Comparison of ENCODE assay signal across 8 mouse cellular contexts in genomic region chr4:120667045-120667501, GRCm38 (mm10). TPM values are rescaled to one million over a fixed set of nuclear protein-coding genes. Genes with fewer than 3 reads are reported as not detected.
DNase-seq lines count a peak whose midpoint lies in the region; ATAC-seq and TF ChIP-seq lines count a peak whose summit lies in the region.

No protein-coding gene starts in this region.

- DNase-seq in layer of hippocampus, adult 2 months (ENCODE audit: low spot score in 2 of 2), result no peak
- DNase-seq in layer of hippocampus, adult 8-10 months (ENCODE audit: low spot score in 2 of 2), result no peak
- peak; percentile 81 for DNase-seq in embryo, embryonic 11 days
- DNase-seq in liver, embryonic 11.5 days (ENCODE audit: low spot score), result peak; percentile 63
- DNase-seq in midbrain, postnatal 0 days (ENCODE audit: low spot score), result peak; percentile 42
- peak; percentile 41 to 46 for DNase-seq in spleen, postnatal 14 days (ENCODE audit: low spot score in 2 of 2)

- peak overlapping the region; percentile 69 for H3K9ac ChIP-seq in intestine, embryonic 16.5 days (ENCODE audit: low read depth, low read length)
- H3K9ac ChIP-seq in liver, embryonic 11.5 days (ENCODE audit: low read depth, low read length), result peak overlapping the region; percentile 96
- H3K9ac ChIP-seq in midbrain, postnatal 0 days (replicated peaks; ENCODE audit: low read length, poor library complexity, severe bottlenecking), result peak overlapping the region; percentile 66

- H3K27me3 ChIP-seq in intestine, embryonic 16.5 days (replicated peaks; ENCODE audit: control insufficient read depth, insufficient read depth, low read length), result peaks cover 9% of the 10 kb centered on the region; the same call in 1 of the 2 replicates
- peaks cover 7% of the 10 kb centered on the region for H3K27me3 ChIP-seq in liver, embryonic 11.5 days (replicated peaks; ENCODE audit: control insufficient read depth, insufficient read depth, low read length)
- peaks cover 13% of the 10 kb centered on the region; the same call in 1 of the 2 replicates for H3K27me3 ChIP-seq in midbrain, postnatal 0 days (ENCODE audit: insufficient read depth, low read length)

- peak overlapping the region; percentile 47; the same call in 1 of the 2 replicates for H3K27ac ChIP-seq in layer of hippocampus, adult 2 months
- H3K27ac ChIP-seq in intestine, embryonic 16.5 days (ENCODE audit: low read length), result no peak overlapping the region
- H3K27ac ChIP-seq in liver, embryonic 11.5 days (ENCODE audit: low read depth, low read length), result peak overlapping the region; percentile 96
- peak overlapping the region; percentile 34; the same call in 1 of the 2 replicates for H3K27ac ChIP-seq in midbrain, postnatal 0 days (ENCODE audit: low read depth, low read length)

- H3K4me2 ChIP-seq in intestine, embryonic 16.5 days (ENCODE audit: low read depth, low read length), result peak overlapping the region; percentile 100
- peak overlapping the region; percentile 87 for H3K4me2 ChIP-seq in liver, embryonic 11.5 days
- peak overlapping the region; percentile 96 for H3K4me2 ChIP-seq in midbrain, postnatal 0 days (ENCODE audit: low read depth, low read length, poor library complexity, severe bottlenecking)

- H3K4me1 ChIP-seq in intestine, embryonic 16.5 days (ENCODE audit: control insufficient read depth, insufficient read depth, low read length), result peaks cover 14% of the 10 kb centered on the region; the same call in 1 of the 2 replicates
- peaks cover 30% of the 10 kb centered on the region for H3K4me1 ChIP-seq in liver, embryonic 11.5 days (replicated peaks; ENCODE audit: control insufficient read depth, insufficient read depth, low read length)
- H3K4me1 ChIP-seq in midbrain, postnatal 0 days (ENCODE audit: insufficient read depth, low read length), result no peaks in the 10 kb centered on the region; the same call in 1 of the 2 replicates

- TF ChIP-seq CTCF in layer of hippocampus, adult 2 months (conservative IDR thresholded peaks at IDR 0.05), result no peak
- no peak for TF ChIP-seq CTCF in midbrain, postnatal 0 days (IDR thresholded peaks at IDR 0.05)

- H3K9me3 ChIP-seq in intestine, embryonic 16.5 days (ENCODE audit: control insufficient read depth, low read length), result no peaks in the 10 kb centered on the region
- H3K9me3 ChIP-seq in liver, embryonic 11.5 days (ENCODE audit: control insufficient read depth, low read length), result no peaks in the 10 kb centered on the region
- H3K9me3 ChIP-seq in midbrain, postnatal 0 days (ENCODE audit: low read length), result no peaks in the 10 kb centered on the region

- under 1% methylated on average over 50 of the region's 50 CpGs for WGBS in intestine, embryonic 16.5 days
- under 1% methylated on average over 50 of the region's 50 CpGs for WGBS in liver, embryonic 11.5 days
- WGBS in midbrain, postnatal 0 days, result under 1% methylated on average over 32 of the region's 50 CpGs

- peak; percentile 14 for ATAC-seq in granulocyte monocyte progenitor cell, adult 5-6 weeks (replicated peaks; ENCODE audit: poor library complexity, severe bottlenecking)
- ATAC-seq in intestine, embryonic 16.5 days, result peak; percentile 72
- peak; percentile 10 for ATAC-seq in liver, embryonic 11.5 days (replicated peaks; ENCODE audit: low FRiP score)
- peak; percentile 48 for ATAC-seq in midbrain, postnatal 0 days (ENCODE audit: low FRiP score)

- H3K36me3 ChIP-seq in intestine, embryonic 16.5 days (ENCODE audit: control insufficient read depth, insufficient read depth, low read length), result no peaks in the 10 kb centered on the region
- H3K36me3 ChIP-seq in liver, embryonic 11.5 days (ENCODE audit: control insufficient read depth, insufficient read depth, low read length), result no peaks in the 10 kb centered on the region
- no peaks in the 10 kb centered on the region for H3K36me3 ChIP-seq in midbrain, postnatal 0 days (ENCODE audit: insufficient read depth, low read length)

- H3K4me3 ChIP-seq in layer of hippocampus, adult 2 months, result peak overlapping the region; percentile 72
- peak overlapping the region; percentile 69 for H3K4me3 ChIP-seq in intestine, embryonic 16.5 days (ENCODE audit: low read length)
- peak overlapping the region; percentile 98 for H3K4me3 ChIP-seq in liver, embryonic 11.5 days (ENCODE audit: low read depth, low read length)
- peak overlapping the region; percentile 48 for H3K4me3 ChIP-seq in midbrain, postnatal 0 days (ENCODE audit: low read depth, low read length)

RNA-seq across cellular contexts. Expression of gene Cited4, which starts 0.7 kb away (rescaled TPM):
- total RNA-seq in layer of hippocampus, adult 2 months (2021), result 1 to 10 TPM; 2.0 TPM
- total RNA-seq in layer of hippocampus, adult 8-10 months (2022), result 1 to 10 TPM; 1.5 to 3.7 (median 3.1) TPM
- total RNA-seq in granulocyte monocyte progenitor cell, adult 5-6 weeks (2014; fragmentation: Nextera tagmentation), result 4.4 TPM in 2 replicates
- total RNA-seq in granulocyte monocyte progenitor cell, adult 5-6 weeks (2017), result 2.1 and 2.4 TPM in 2 replicates
- 1.5 and 2.4 TPM in 2 replicates for polyA plus RNA-seq in intestine, embryonic 16.5 days (2015; fragmentation: Nextera tagmentation; extraction: Ambion mirVana)
- polyA plus RNA-seq in liver, embryonic 11.5 days (2014; fragmentation: Nextera tagmentation; extraction: Ambion mirVana), result 232 and 242 TPM in 2 replicates
- 5.2 and 9.7 TPM in 2 replicates for total RNA-seq in midbrain, postnatal 0 days (2014; rRNA removed)
- polyA plus RNA-seq in midbrain, postnatal 0 days (2015; fragmentation: Nextera tagmentation; extraction: Ambion mirVana), result 6.6 and 7.5 TPM in 2 replicates

Comparison
In these comparisons a context has a peak if more than half of its experiments do, and no peak if none do; other contexts are left out.
1. DNase-seq: peak in embryo, embryonic 11 days (single experiment), liver, embryonic 11.5 days (single experiment), midbrain, postnatal 0 days (single experiment) and spleen, postnatal 14 days (2 of 2); none in layer of hippocampus, adult 2 months (0 of 2) and layer of hippocampus, adult 8-10 months (0 of 2).
2. H3K4me3 ChIP-seq: peak in every context shown above with its lines; median percentile 98 in liver, embryonic 11.5 days; 72 in layer of hippocampus, adult 2 months; 69 in intestine, embryonic 16.5 days; 48 in midbrain, postnatal 0 days.
3. ATAC-seq: peak in every context shown above with its lines; median percentile 72 in intestine, embryonic 16.5 days; 48 in midbrain, postnatal 0 days; 14 in granulocyte monocyte progenitor cell, adult 5-6 weeks; 10 in liver, embryonic 11.5 days.
4. Peak in every context shown above with its lines, with median percentiles within 50 percentile points of each other: H3K4me2 ChIP-seq and H3K9ac ChIP-seq.